Mouse (Mus musculus) intestine, embryonic 16.5 days (tissue): ENCODE measurements around the gene Rdh13. TPM values are rescaled to one million over a fixed set of nuclear protein-coding genes. Genes with fewer than 3 reads are reported as not detected.

Source experiments
- ATAC-seq: fragments of 200-750 bp; cut with Nextera tagmentation; 2 replicates; pipeline ENCODE4 v1.8.0; 2017; ENCODE audit warnings: moderate TSS enrichment, moderate library complexity
- H3K27ac ChIP-seq: fragments of 300-500 bp; sonication (generic); 2 replicates; pipeline ENCODE4 v1.5.1; 2014; ENCODE audit warnings: mild to moderate bottlenecking, low read length
- H3K27me3 ChIP-seq: fragments of 300-500 bp; sonication (generic); replicated peaks from 2 replicates; pipeline ENCODE4 v1.6.1; 2014; ENCODE audit warnings: low read length, control low read depth, mixed read lengths; ENCODE audit not compliant: control insufficient read depth, insufficient read depth
- H3K36me3 ChIP-seq: fragments of 300-500 bp; sonication (generic); 2 replicates; pipeline ENCODE4 v1.6.1; 2014; ENCODE audit warnings: low read length, control low read depth; ENCODE audit not compliant: control insufficient read depth, insufficient read depth
- H3K4me1 ChIP-seq: fragments of 300-500 bp; sonication (generic); 2 replicates; pipeline ENCODE4 v1.6.1; 2014; ENCODE audit warnings: low read length, control low read depth, mixed read lengths; ENCODE audit not compliant: control insufficient read depth, insufficient read depth
- H3K4me2 ChIP-seq: fragments of 300-500 bp; sonication (generic); 2 replicates; pipeline ENCODE4 v1.6.1; 2014; ENCODE audit warnings: low read depth, low read length, control low read depth
- H3K4me3 ChIP-seq: fragments of 300-500 bp; sonication (generic); 2 replicates; pipeline ENCODE4 v1.5.1; 2014; ENCODE audit warnings: mild to moderate bottlenecking, low read length
- H3K9ac ChIP-seq: fragments of 300-500 bp; sonication (generic); 2 replicates; pipeline ENCODE4 v1.6.1; 2014; ENCODE audit warnings: low read depth, low read length
- H3K9me3 ChIP-seq: fragments of 300-500 bp; sonication (generic); 2 replicates; pipeline ENCODE4 v1.6.1; 2016; ENCODE audit warnings: low read length, control low read depth; ENCODE audit not compliant: control insufficient read depth
- WGBS: fragments of 180-500 bp; shearing (Covaris S2); extraction: QIAGEN DNeasy Blood & Tissue Kit; methylation state at CpG from one replicate; pipeline ENCODE4 v1.1.7; 2014; 5-methylcytosine and 5-hydroxymethylcytosine counted together
- polyA plus RNA-seq: library from polyadenylated mRNA; unstranded; fragments of >200 nt; fragmentation: Nextera tagmentation; extraction: Ambion mirVana; gene quantifications from 2 replicates; pipeline ENCODE4 v1.2.1, GENCODE M21; 2015

Rdh13 gene
- polyA plus RNA-seq, 1 experiment from 2014 or later, result 28.7 TPM

DNA sequence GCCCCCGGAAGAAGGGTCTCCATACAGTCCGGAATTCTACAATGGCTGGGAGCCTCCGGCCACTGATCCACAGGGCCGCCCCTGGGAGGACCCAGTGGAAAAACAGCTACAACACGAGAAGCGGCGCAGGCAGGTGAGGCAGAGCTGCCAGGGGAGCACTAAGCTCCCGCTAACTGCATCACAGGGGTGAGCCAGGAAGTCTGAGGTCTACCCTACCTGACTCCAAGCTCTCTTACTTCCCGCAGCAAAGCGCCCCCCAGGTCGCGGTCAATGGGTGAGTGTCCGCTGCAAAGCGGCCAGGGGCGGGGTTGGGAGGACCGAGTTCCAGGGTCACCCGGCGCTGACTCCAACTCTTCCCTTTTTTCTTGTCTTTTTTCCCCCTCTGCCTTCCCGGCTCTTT, 28.5 kb upstream of the Rdh13 start:
- Histone ChIP-seq H3K9me3 (no peaks in the 10 kb centered on the region), H3K27ac (no peak overlapping the region), H3K4me3 (no peak overlapping the region), H3K4me2 (no peak overlapping the region), H3K9ac (no peak overlapping the region), H3K36me3 (no peaks in the 10 kb centered on the region), H3K4me1 (peaks cover 19% of the 10 kb centered on the region), H3K27me3 (peaks cover 14% of the 10 kb centered on the region)
- ATAC-seq, result no peak
- 12% methylated on average over 19 of the region's 19 CpGs for WGBS

DNA sequence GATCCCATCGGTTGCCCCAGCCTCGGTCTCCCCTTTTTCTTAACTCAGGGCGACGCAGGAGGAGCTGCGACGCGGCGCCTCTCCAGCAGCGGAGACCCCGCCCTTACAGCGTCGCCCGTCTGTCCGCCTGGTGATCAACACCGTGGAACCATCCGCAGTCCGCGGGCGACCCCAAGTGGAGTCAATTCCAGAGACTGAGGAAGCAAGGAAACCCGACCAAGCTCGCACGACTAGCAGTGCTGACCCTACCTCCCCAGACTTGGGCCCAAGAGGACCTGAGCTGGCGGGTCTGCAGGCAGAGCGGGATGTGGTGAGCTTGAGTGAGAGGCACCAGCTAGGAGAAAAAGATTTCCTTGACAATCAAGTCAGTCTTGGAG, 25.7 kb upstream of the Rdh13 start:
- H3K9ac ChIP-seq, result peak overlapping the region; percentile 62
- H3K27me3 ChIP-seq, result peaks cover 14% of the 10 kb centered on the region
- H3K27ac ChIP-seq, result no peak overlapping the region
- H3K4me2 ChIP-seq, result peak overlapping the region; percentile 89
- peak; percentile 87 for ATAC-seq
- H3K4me1 ChIP-seq, result peaks cover 10% of the 10 kb centered on the region; the same call in 1 of the 2 replicates
- 3% methylated on average over 24 of the region's 24 CpGs for WGBS
- peak overlapping the region; percentile 52 for H3K4me3 ChIP-seq
- H3K36me3 ChIP-seq, result no peaks in the 10 kb centered on the region
- no peaks in the 10 kb centered on the region for H3K9me3 ChIP-seq

DNA sequence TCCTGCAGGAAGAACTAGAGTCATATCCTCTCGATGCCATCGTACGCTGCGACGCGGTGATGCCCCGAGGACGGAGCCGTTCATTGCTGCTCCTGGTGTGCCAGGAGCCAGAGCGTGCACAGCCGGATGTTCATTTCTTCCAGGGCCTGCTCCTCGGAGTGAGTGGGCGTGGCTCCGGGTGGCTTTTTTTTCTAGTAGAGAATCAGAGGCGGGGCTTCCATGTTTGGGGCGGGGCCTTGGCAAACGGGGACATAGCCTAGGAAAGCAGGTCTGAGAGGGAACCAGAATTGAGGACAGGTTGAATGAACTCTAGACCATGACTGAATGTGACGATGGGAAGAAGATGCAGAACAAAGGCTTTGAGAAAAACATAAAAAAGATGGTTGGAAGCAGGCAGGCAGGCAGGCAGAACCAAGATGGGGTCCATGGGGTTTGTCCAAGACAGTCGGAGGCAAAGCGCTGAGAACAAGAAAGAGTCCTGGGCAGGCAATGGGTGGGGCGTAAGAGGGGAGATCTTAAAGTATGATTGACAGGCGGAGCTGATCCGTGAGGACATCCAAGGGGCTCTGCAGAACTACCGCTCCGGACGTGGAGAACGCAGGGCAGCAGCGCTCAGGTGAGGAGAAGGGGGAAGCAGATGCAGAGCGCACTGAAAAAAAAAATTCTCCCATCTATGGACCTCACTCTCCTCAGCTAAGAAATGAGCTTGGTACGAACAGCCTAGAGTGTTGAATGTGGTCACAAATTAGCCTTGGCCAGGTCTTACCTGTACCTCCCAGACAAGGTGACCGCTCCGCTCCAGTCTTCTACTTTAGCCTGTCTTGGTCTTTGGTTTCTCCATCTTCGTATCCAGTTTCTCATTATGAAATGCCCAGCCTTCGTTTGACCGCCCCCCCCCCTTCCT, 25.1 kb upstream of the Rdh13 start:
- Histone ChIP-seq H3K4me1 (peaks cover 10% of the 10 kb centered on the region; the same call in 1 of the 2 replicates), H3K4me2 (peak overlapping the region; percentile 89), H3K36me3 (no peaks in the 10 kb centered on the region), H3K9me3 (no peaks in the 10 kb centered on the region), H3K4me3 (peak overlapping the region; percentile 52), H3K9ac (peak overlapping the region; percentile 62), H3K27me3 (peaks cover 16% of the 10 kb centered on the region), H3K27ac (no peak overlapping the region)
- WGBS, result 2% methylated on average over 35 of the region's 35 CpGs
- ATAC-seq, result peak; percentile 64

DNA sequence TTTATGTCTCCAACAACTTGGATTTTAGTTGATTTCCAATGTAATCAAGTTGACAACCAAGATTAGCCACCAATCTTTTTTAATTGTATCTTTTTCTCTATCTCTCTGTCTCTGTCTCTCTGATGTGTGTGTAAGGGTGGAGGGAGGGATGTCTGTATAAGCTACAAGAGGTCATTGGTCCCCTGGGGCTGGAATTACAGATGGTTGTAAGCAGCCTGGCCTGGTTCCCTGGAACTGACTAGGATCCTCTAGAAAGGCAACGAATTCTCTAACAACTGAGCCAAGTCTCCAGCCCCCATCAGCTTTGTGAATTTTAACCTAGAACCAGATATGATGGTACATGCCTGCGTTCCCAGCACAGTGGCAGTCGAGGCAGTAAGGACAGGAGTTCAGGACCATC, 22.4 kb upstream of the Rdh13 start:
- Histone ChIP-seq H3K4me3 (no peak overlapping the region), H3K4me2 (no peak overlapping the region), H3K9me3 (no peaks in the 10 kb centered on the region), H3K4me1 (peaks cover 10% of the 10 kb centered on the region; the same call in 1 of the 2 replicates), H3K9ac (no peak overlapping the region), H3K27ac (no peak overlapping the region), H3K27me3 (peaks cover 11% of the 10 kb centered on the region), H3K36me3 (no peaks in the 10 kb centered on the region)
- ATAC-seq, result no peak
- WGBS, result 74% methylated on average over 3 of the region's 3 CpGs

DNA sequence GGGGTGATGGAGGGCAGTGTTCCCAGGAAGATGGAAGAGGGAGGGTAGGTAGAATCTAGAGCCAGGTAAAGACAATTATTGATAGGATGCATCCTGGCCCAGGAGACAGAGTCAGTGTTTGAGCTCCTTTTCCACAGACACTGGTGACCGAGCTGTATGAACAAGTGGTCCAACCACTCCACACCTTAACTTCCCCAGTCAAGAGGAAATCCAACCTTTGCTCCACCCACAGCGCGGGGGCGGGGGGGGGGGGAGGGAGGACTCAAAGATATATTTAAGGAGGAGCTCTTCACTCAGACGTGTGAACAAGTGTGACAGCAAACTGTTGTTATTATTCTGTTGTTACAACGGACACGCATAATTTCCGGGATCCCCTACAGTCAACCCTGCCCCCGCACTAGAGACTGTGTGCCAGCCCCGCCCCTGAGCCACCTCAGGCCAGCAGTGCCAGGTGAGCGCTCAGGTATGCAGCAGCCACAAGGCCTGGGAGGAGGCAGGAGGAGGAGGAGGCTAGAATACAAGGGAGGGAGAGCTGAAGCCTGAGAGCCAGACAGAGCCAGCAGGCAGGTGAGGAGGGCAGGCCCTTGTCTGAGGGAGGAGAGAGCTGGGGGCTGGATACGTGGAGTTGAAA, 18.9 kb upstream of the Rdh13 start:
- Histone ChIP-seq H3K4me3 (peak overlapping the region; percentile 21), H3K4me2 (peak overlapping the region; percentile 36), H3K4me1 (no peaks in the 10 kb centered on the region), H3K27me3 (0 out of 2 replicates have a peak, but pooled peaks cover 2% of the 10 kb centered on the region), H3K27ac (0 out of 2 replicates have a peak overlapping the region, but pooled peaks have one; percentile 37), H3K36me3 (no peaks in the 10 kb centered on the region), H3K9ac (peak overlapping the region; percentile 1; the same call in 1 of the 2 replicates), H3K9me3 (no peaks in the 10 kb centered on the region)
- WGBS, result 5% methylated on average over 12 of the region's 12 CpGs
- peak; percentile 89 for ATAC-seq

DNA sequence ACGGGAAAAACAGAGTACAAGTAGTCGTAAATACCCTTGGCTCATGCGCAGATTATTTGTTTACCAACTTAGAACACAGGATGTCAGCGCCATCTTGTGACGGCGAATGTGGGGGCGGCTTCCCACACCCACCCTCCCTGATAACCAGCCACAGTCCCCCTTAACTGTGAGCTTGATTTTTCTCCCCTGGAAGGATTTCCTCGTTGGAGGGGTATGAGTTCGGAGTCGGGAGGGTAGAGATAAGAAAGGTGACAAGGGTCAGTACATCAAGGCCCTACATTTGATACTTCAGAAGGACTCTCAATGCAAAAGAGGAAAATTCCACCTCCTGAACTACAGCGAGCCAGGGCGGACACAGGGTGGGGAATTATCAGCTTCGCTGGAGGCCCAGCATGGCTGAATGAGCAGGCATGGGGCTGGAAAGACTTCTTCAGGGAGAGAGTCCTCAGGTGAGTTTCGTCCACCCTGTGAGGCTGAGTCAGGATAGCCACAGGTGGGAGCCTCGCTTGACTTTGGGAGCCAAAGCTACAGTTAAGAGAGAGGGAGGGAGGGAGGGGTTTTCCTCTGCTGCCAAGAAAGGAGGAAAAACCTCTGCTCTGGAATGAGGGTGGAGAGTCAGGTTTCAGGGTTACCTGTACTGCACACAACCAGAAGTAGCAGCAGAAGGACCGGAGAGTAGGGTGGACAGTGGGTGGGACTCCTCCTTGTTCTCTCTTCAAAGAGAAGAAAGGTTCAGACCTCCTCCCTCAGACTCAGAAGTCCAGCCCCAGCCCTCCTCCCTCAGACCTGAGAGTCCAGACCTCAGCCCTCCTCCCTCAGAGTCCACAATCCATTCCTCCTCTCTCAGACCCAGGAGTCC, 15.4 kb upstream of the Rdh13 start, which contains the start of gene Eps8l1:
Eps8l1 (plus strand) TSS at position 99 of the 859 bp plus-strand sequence.
- 53% methylated on average over 13 of the region's 16 CpGs for WGBS
- H3K9me3 ChIP-seq, result no peaks in the 10 kb centered on the region
- H3K4me2 ChIP-seq, result peak within 1 kb of the TSS; percentile 38
- H3K27ac ChIP-seq, result peak within 1 kb of the TSS; percentile 60
- H3K27me3 ChIP-seq, result 0 out of 2 replicates have a peak, but pooled peaks cover 2% of the 10 kb centered on the region
- H3K9ac ChIP-seq, result peak within 1 kb of the TSS; percentile 47
- peak within 1 kb of the TSS; percentile 36 for H3K4me3 ChIP-seq
- H3K36me3 ChIP-seq, result no peaks in the 10 kb centered on the region
- no peaks in the 10 kb centered on the region for H3K4me1 ChIP-seq
- ATAC-seq, result peak; percentile 64

DNA sequence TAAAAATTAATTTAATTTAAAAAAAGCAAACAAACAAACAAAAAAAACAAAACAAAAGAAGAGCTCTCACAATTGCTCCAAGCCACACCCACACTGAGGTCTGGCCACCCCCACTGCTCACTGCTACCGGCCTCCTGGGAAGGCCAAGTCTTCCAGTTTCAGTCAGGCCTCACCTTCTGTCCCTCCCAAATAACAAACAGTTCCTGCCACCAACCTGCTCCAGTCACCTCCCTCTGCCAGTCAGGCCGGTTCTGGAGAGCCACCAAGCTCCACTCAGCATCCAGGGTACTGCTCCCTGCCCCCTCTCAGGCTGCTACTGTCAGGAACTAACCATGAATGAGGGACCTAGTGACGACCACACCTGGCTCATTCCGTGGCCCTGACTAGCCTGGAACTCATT, 7.2 kb upstream of the Rdh13 start:
- no peak overlapping the region for H3K27ac ChIP-seq
- ATAC-seq, result peak; percentile 91

DNA sequence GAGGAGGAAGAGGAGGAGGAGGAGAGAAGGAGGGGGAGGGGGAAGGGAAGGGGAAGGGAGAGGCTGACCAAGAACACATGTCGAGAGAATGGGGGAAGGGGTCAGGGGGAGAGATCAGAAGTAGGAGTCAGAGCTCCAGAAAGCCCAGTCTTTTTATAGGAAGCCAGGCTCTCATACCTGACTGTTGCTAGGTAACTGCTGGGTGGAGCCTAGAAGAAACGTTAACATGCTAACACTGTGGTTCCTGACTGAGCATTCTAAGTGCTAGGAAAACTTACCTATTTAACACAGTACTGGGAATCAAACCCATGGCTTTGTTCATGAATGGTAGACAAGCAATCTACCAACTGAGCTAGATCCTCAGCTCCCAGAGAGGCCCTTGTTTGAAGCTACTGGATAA, 3.8 kb upstream of the Rdh13 start:
- 3% methylated on average over 2 of the region's 2 CpGs for WGBS
- peaks cover under 1% of the 10 kb centered on the region; the same call in 1 of the 2 replicates for H3K36me3 ChIP-seq
- no peak overlapping the region for H3K27ac ChIP-seq
- no peak for ATAC-seq
- no peak overlapping the region for H3K4me3 ChIP-seq
- no peak overlapping the region for H3K9ac ChIP-seq
- no peak overlapping the region for H3K4me2 ChIP-seq
- H3K27me3 ChIP-seq, result no peaks in the 10 kb centered on the region
- H3K9me3 ChIP-seq, result no peaks in the 10 kb centered on the region
- H3K4me1 ChIP-seq, result peaks cover 4% of the 10 kb centered on the region; the same call in 1 of the 2 replicates

More for the DNA sequence above, 7.2 kb upstream of the Rdh13 start:
- H3K36me3 ChIP-seq, result no peaks in the 10 kb centered on the region
- H3K27me3 ChIP-seq, result no peaks in the 10 kb centered on the region
- no peak overlapping the region for H3K4me3 ChIP-seq
- H3K9me3 ChIP-seq, result no peaks in the 10 kb centered on the region
- H3K9ac ChIP-seq, result no peak overlapping the region
- H3K4me1 ChIP-seq, result no peaks in the 10 kb centered on the region
- no peak overlapping the region for H3K4me2 ChIP-seq
- 22% methylated on average over 4 of the region's 4 CpGs for whole genome bisulfite sequencing
